Mouse (Mus musculus) lung, embryonic 14.5 days (tissue): Measurements from ENCODE around the gene Gfod1. TPM values are rescaled to one million over a fixed set of nuclear protein-coding genes. Genes with fewer than 3 reads are reported as not detected.

Experiments used
- ATAC-seq: fragments of 200-750 bp; cut with Nextera tagmentation; 2 replicates; pipeline ENCODE4 v1.8.0; 2017; ENCODE audit warnings: mild to moderate bottlenecking, moderate TSS enrichment, moderate library complexity; ENCODE audit not compliant: insufficient read depth
- DNase-seq: peaks from one replicate; pipeline ENCODE4 v3.0.0-alpha.2; 2015
- H3K27ac ChIP-seq: fragments of 300-500 bp; sonication (generic); 2 replicates; pipeline ENCODE4 v1.5.1; 2014; ENCODE audit warnings: low read depth, mild to moderate bottlenecking, moderate library complexity
- H3K27me3 ChIP-seq: fragments of 300-500 bp; sonication (generic); 2 replicates; pipeline ENCODE4 v1.6.1; 2014; ENCODE audit warnings: low read length, control low read depth; ENCODE audit not compliant: insufficient read depth
- H3K36me3 ChIP-seq: fragments of 300-500 bp; sonication (generic); 2 replicates; pipeline ENCODE4 v1.6.1; 2014; ENCODE audit warnings: control low read depth; ENCODE audit not compliant: insufficient read depth
- H3K4me1 ChIP-seq: fragments of 300-500 bp; sonication (generic); 2 replicates; pipeline ENCODE4 v1.6.1; 2014; ENCODE audit warnings: antibody characterized with exemption, control low read depth; ENCODE audit not compliant: insufficient read depth
- H3K4me2 ChIP-seq: fragments of 300-500 bp; sonication (generic); 2 replicates; pipeline ENCODE4 v1.6.1; 2014; ENCODE audit warnings: mild to moderate bottlenecking
- H3K4me3 ChIP-seq: fragments of 300-500 bp; sonication (generic); 2 replicates; pipeline ENCODE4 v1.5.1; 2014; ENCODE audit warnings: low read depth, low read length
- H3K9ac ChIP-seq: fragments of 300-500 bp; sonication (generic); 2 replicates; pipeline ENCODE4 v1.6.1; 2014
- H3K9me3 ChIP-seq: fragments of 300-500 bp; sonication (generic); 2 replicates; pipeline ENCODE4 v1.6.1; 2016; ENCODE audit warnings: low read depth, low read length, control low read depth
- CTCF ChIP-seq: IDR thresholded peaks from 2 replicates; pipeline ENCODE4 v1.5.1; 2016; ENCODE audit warnings: antibody characterized with exemption, low read depth
- WGBS: fragments of 180-500 bp; shearing (Covaris S2); extraction: QIAGEN DNeasy Blood & Tissue Kit; methylation state at CpG from one replicate; pipeline ENCODE4 v1.1.7; 2014; 5-methylcytosine and 5-hydroxymethylcytosine counted together
- polyA plus RNA-seq: library from polyadenylated mRNA; unstranded; fragments of >200 nt; fragmentation: Nextera tagmentation; extraction: Ambion mirVana; gene quantifications from 2 replicates; pipeline ENCODE4 v1.2.1, GENCODE M21; 2014

Gene Gfod1
- polyA plus RNA-seq, 1 experiment from 2014 or later, result 1.4 TPM

GRCm38 (mm10) chr13:43187736-43188135 is 116.2 kb downstream of the Gfod1 start:
- Histone ChIP-seq H3K27ac (no peak overlapping the region), H3K9me3 (no peaks in the 10 kb centered on the region), H3K36me3 (no peaks in the 10 kb centered on the region), H3K27me3 (no peaks in the 10 kb centered on the region), H3K4me3 (no peak overlapping the region), H3K9ac (no peak overlapping the region), H3K4me2 (no peak overlapping the region), H3K4me1 (peaks cover 14% of the 10 kb centered on the region)
- no peak for TF ChIP-seq CTCF
- ATAC-seq, result no peak
- WGBS, result 95% methylated on average over 4 of the region's 4 CpGs
- no peak for DNase-seq

- H3K4me3 ChIP-seq, result peak overlapping the region; percentile 30
- H3K4me2 ChIP-seq, result peak overlapping the region; percentile 62
- WGBS, result 33% methylated on average over 8 of the region's 8 CpGs
- no peaks in the 10 kb centered on the region for H3K36me3 ChIP-seq
- H3K27ac ChIP-seq, result 0 out of 2 replicates have a peak overlapping the region, but pooled peaks have one; percentile 18
- ATAC-seq, result peak; percentile 75; the same call in 1 of the 2 replicates
- no peaks in the 10 kb centered on the region; the same call in 1 of the 2 replicates for H3K4me1 ChIP-seq
- peak; percentile 31 for DNase-seq
- no peaks in the 10 kb centered on the region for H3K9me3 ChIP-seq
- no peaks in the 10 kb centered on the region for H3K27me3 ChIP-seq
- no peak for TF ChIP-seq CTCF
- peak overlapping the region; percentile 34; the same call in 1 of the 2 replicates for H3K9ac ChIP-seq
These were observed 120.5 kb downstream of the Gfod1 start for GRCm38 (mm10) chr13:43183248-43184055.

- no peaks in the 10 kb centered on the region for H3K27me3 ChIP-seq
- H3K4me3 ChIP-seq, result peak overlapping the region; percentile 30
- H3K36me3 ChIP-seq, result no peaks in the 10 kb centered on the region
- peak; percentile 74 for ATAC-seq
- DNase-seq, result peak; percentile 98
- no peaks in the 10 kb centered on the region for H3K9me3 ChIP-seq
- peak overlapping the region; percentile 62 for H3K4me2 ChIP-seq
- peak overlapping the region; percentile 34; the same call in 1 of the 2 replicates for H3K9ac ChIP-seq
- no peaks in the 10 kb centered on the region; the same call in 1 of the 2 replicates for H3K4me1 ChIP-seq
- 0 out of 2 replicates have a peak overlapping the region, but pooled peaks have one; percentile 18 for H3K27ac ChIP-seq
- 7% methylated on average over 14 of the region's 14 CpGs for WGBS
- peak; percentile 93 for TF ChIP-seq CTCF
These were observed 121.3 kb downstream of the Gfod1 start for GRCm38 (mm10) chr13:43182465-43183201.

- no peak overlapping the region for H3K4me3 ChIP-seq
- H3K4me1 ChIP-seq, result no peaks in the 10 kb centered on the region; the same call in 1 of the 2 replicates
- no peak overlapping the region for H3K27ac ChIP-seq
- no peaks in the 10 kb centered on the region for H3K27me3 ChIP-seq
- no peak for DNase-seq
- no peak for TF ChIP-seq CTCF
- no peak overlapping the region for H3K9ac ChIP-seq
- H3K9me3 ChIP-seq, result no peaks in the 10 kb centered on the region
- no peak for ATAC-seq
- no peaks in the 10 kb centered on the region for H3K36me3 ChIP-seq
- H3K4me2 ChIP-seq, result no peak overlapping the region
- 62% methylated on average over 7 of the region's 7 CpGs for WGBS
These were observed 122.9 kb downstream of the Gfod1 start for GRCm38 (mm10) chr13:43181104-43181503.

DNA sequence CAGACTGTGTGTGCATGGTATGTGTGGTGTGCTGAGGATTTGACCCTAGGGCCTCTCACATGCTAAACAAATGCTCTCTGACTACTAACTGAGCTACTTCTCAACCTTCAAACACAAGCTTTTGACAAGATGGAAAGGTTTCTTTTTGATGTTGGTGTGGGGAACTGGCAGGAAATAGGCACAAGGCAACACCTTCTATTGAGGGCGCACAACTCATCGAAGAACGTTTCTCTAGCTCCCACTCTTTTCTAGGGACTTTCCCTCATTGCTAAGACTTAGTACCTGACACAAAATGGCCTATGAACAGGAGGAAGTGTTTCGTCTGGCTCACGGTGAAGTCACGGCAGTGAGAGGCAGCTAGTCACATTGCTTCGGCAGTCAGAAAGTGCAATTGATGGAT is 126.7 kb downstream of the Gfod1 start:
- no peaks in the 10 kb centered on the region for H3K9me3 ChIP-seq
- H3K9ac ChIP-seq, result no peak overlapping the region
- no peak overlapping the region for H3K4me2 ChIP-seq
- no peak for ATAC-seq
- no peaks in the 10 kb centered on the region for H3K27me3 ChIP-seq
- no peak overlapping the region for H3K4me3 ChIP-seq
- 70% methylated on average over 7 of the region's 7 CpGs for WGBS
- H3K27ac ChIP-seq, result no peak overlapping the region
- no peak for DNase-seq
- no peaks in the 10 kb centered on the region for H3K4me1 ChIP-seq
- H3K36me3 ChIP-seq, result no peaks in the 10 kb centered on the region
- no peak for TF ChIP-seq CTCF

DNA sequence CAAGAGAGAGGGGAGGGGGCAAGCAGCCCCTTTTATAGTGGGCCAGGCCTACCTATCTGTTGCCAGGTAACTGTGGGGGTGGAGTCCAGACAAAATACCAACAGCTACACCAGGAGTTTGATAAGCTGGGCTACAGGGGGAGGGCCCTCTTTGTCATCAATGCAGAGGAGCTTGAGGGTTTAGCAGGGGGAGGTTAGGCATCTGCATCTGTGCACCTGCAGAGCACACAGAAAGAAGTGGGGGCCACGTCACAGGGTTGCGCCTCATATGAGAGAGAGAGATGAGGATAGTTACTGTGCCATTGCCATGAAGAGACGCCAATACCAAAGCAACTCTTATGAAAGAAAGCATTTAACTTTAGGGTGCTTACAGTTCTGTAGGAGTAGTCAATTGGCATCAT is 127.3 kb downstream of the Gfod1 start:
- ATAC-seq (no peak), DNase-seq (no peak)
- WGBS, result 88% methylated on average over 3 of the region's 3 CpGs
- Histone ChIP-seq H3K4me3 (no peak overlapping the region), H3K9me3 (no peaks in the 10 kb centered on the region), H3K27ac (no peak overlapping the region), H3K36me3 (no peaks in the 10 kb centered on the region), H3K9ac (no peak overlapping the region), H3K27me3 (no peaks in the 10 kb centered on the region), H3K4me1 (peaks cover 4% of the 10 kb centered on the region; the same call in 1 of the 2 replicates), H3K4me2 (no peak overlapping the region)
- TF ChIP-seq CTCF, result no peak

DNA sequence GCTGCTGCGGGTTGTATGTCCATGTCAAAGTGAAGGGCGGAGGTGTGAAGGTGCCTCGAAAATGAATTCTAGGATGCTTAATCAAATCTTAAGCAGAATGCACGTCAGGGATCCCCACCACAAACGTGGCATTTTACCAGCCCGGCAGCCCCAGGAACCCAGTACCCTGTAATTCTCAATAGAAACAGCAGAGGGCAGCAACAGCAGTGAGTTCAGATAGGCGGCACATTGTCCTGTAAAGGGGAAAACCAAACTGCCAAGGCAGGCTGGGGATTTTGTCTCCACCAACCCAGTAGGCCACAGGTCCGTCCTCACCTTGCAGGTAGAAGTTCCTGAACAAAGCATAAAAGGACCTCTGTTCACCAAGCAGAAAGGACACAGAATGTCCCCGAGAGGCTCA is 130.7 kb downstream of the Gfod1 start:
- no peak for ATAC-seq
- no peak overlapping the region for H3K9ac ChIP-seq
- peak; percentile 92 for DNase-seq
- no peaks in the 10 kb centered on the region for H3K9me3 ChIP-seq
- no peaks in the 10 kb centered on the region for H3K27me3 ChIP-seq
- H3K4me2 ChIP-seq, result no peak overlapping the region
- WGBS, result 13% methylated on average over 9 of the region's 9 CpGs
- no peak overlapping the region for H3K27ac ChIP-seq
- TF ChIP-seq CTCF, result peak; percentile 88
- peaks cover 4% of the 10 kb centered on the region; the same call in 1 of the 2 replicates for H3K4me1 ChIP-seq
- 0 out of 2 replicates have a peak, but pooled peaks cover 3% of the 10 kb centered on the region for H3K36me3 ChIP-seq
- no peak overlapping the region for H3K4me3 ChIP-seq
